Mouse (Mus musculus) spleen, adult 2 months (tissue): ENCODE measurements at regions not wholly inside any gene's neighbourhood (a gene's known extent, or its start where the extent isn't known, plus 50 kb on each side); places are given as distances from the start of the nearest gene placed in this dataset.
"Not testable (repeated sequence)": the region's sequence is repeated elsewhere in the genome, so short reads cannot be mapped to it uniquely, and the experiment has no call there.

ENCODE experiments used
- DNase-seq, 2 experiments: peaks; one replicate each; pipeline versions ENCODE4 v3.0.0 to v3.0.0-alpha.2; 2012 to 2021; ENCODE audit warnings: low spot score in 2 of 2, low read depth in 1 of 2
- H3K27ac ChIP-seq: fragments of 200-500 bp; 2 replicates; pipeline ENCODE4 v1.5.1; 2012; ENCODE audit warnings: low read length, inconsistent platforms; ENCODE audit not compliant: insufficient read depth
- H3K27me3 ChIP-seq: fragments of 200-500 bp; 2 replicates; pipeline ENCODE4 v1.6.1; 2012; ENCODE audit warnings: mild to moderate bottlenecking, moderate library complexity, low read length, inconsistent platforms; ENCODE audit not compliant: control insufficient read depth, insufficient read depth
- H3K36me3 ChIP-seq: fragments of 200-500 bp; 2 replicates; pipeline ENCODE4 v1.6.1; 2012; ENCODE audit warnings: mild to moderate bottlenecking, low read length, inconsistent platforms; ENCODE audit not compliant: control insufficient read depth, insufficient read depth
- H3K4me1 ChIP-seq: fragments of 200-500 bp; 2 replicates; pipeline ENCODE4 v1.6.1; 2011; ENCODE audit warnings: inconsistent platforms; ENCODE audit not compliant: control insufficient read depth, insufficient read depth, insufficient read length
- H3K4me3 ChIP-seq: fragments of 200-500 bp; 2 replicates; pipeline ENCODE4 v1.5.1; 2011; ENCODE audit warnings: mild to moderate bottlenecking, inconsistent platforms; ENCODE audit not compliant: insufficient read depth, insufficient read length; ENCODE audit errors: extremely low read depth
- CTCF ChIP-seq: fragments of 200-500 bp; IDR thresholded peaks from 2 replicates; pipeline ENCODE4 v1.5.1; 2011; ENCODE audit warnings: mild to moderate bottlenecking, inconsistent platforms; ENCODE audit not compliant: insufficient read depth, insufficient read length, insufficient replicate concordance; ENCODE audit errors: extremely low read depth
- POLR2A ChIP-seq: fragments of 200-500 bp; IDR thresholded peaks from 2 replicates; pipeline ENCODE4 v1.6.1; 2011; ENCODE audit warnings: low read depth, low read length, inconsistent platforms
- WGBS: fragments of 180-500 bp; shearing (Covaris S2); methylation state at CpG from one replicate; pipeline ENCODE4 v1.1.7; 2018; 5-methylcytosine and 5-hydroxymethylcytosine counted together

- 87% methylated on average over 5 of the region's 5 CpGs for WGBS
- no peaks in the 10 kb centered on the region; the same call in 1 of the 2 replicates for H3K27me3 ChIP-seq
- peaks cover 3% of the 10 kb centered on the region; the same call in 1 of the 2 replicates for H3K4me1 ChIP-seq
- DNase-seq: no peak
- no peaks in the 10 kb centered on the region for H3K36me3 ChIP-seq
- TF ChIP-seq POLR2A (no peak), CTCF (no peak)
- no peak overlapping the region for H3K4me3 ChIP-seq
- H3K27ac ChIP-seq: no peak overlapping the region
These were observed 68.0 kb upstream of the Sh3gl3 start for GRCm38 (mm10) chr7:82105631-82106030.

DNA sequence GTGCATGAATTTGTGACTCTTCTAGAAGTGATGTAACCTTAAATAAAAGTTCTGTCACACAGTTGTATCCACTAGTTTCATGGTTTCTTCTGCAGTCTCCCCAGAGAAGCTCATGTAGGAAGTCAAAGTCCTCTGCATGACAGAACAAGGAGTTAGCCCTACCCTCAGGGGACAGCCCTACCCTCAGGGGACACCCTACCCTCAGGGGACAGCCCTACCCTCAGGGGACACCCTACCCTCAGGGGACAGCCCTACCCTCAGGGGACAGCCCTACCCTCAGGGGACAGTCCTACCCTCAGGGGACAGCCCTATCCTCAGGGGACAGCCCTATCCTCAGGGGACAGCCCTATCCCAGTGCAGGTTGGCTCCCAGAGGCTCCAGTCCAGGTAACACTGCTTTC lies 64.5 kb upstream of the Sh3gl3 start:
- H3K27me3 ChIP-seq, H3K27ac ChIP-seq, H3K4me1 ChIP-seq, H3K36me3 ChIP-seq, H3K4me3 ChIP-seq: not testable (repeated sequence)
- DNase-seq: peak; percentile 9 to 27

GRCm38 (mm10) chr7:82109550-82109949 lies 64.1 kb upstream of the Sh3gl3 start:
- WGBS: 26% methylated on average over 5 of the region's 5 CpGs
- Histone ChIP-seq H3K27ac (no peak overlapping the region), H3K27me3 (no peaks in the 10 kb centered on the region; the same call in 1 of the 2 replicates), H3K4me1 (peaks cover 3% of the 10 kb centered on the region; the same call in 1 of the 2 replicates), H3K4me3 (no peak overlapping the region), H3K36me3 (no peaks in the 10 kb centered on the region)
- TF ChIP-seq CTCF (no peak), POLR2A (no peak)
- DNase-seq: no peak

GRCm38 (mm10) chr7:82109977-82110376 lies 63.7 kb upstream of the Sh3gl3 start:
- no peak overlapping the region for H3K27ac ChIP-seq
- TF ChIP-seq POLR2A (no peak), CTCF (no peak)

GRCm38 (mm10) chr7:82112046-82112445 lies 61.6 kb upstream of the Sh3gl3 start:
- DNase-seq: no peak
- TF ChIP-seq POLR2A (no peak), CTCF (no peak)
- H3K4me1 ChIP-seq: peaks cover 3% of the 10 kb centered on the region; the same call in 1 of the 2 replicates
- no peaks in the 10 kb centered on the region for H3K36me3 ChIP-seq
- H3K27me3 ChIP-seq: no peaks in the 10 kb centered on the region
- no peak overlapping the region for H3K4me3 ChIP-seq
- 87% methylated on average over 6 of the region's 6 CpGs for WGBS
- no peak overlapping the region for H3K27ac ChIP-seq

More at GRCm38 (mm10) chr7:82109977-82110376, 63.7 kb upstream of the Sh3gl3 start:
- WGBS: 23% methylated on average over 8 of the region's 8 CpGs
- peak in 1 of 2 experiments; percentile 11 for DNase-seq
- H3K36me3 ChIP-seq: no peaks in the 10 kb centered on the region
- no peak overlapping the region for H3K4me3 ChIP-seq
- H3K27me3 ChIP-seq: no peaks in the 10 kb centered on the region; the same call in 1 of the 2 replicates
- peaks cover 3% of the 10 kb centered on the region; the same call in 1 of the 2 replicates for H3K4me1 ChIP-seq

- 81% methylated on average over 6 of the region's 6 CpGs for WGBS
- no peak overlapping the region for H3K4me3 ChIP-seq
- H3K27me3 ChIP-seq: no peaks in the 10 kb centered on the region
- H3K4me1 ChIP-seq: no peaks in the 10 kb centered on the region
- TF ChIP-seq POLR2A (no peak), CTCF (no peak)
- H3K27ac ChIP-seq: no peak overlapping the region
- no peaks in the 10 kb centered on the region for H3K36me3 ChIP-seq
- DNase-seq: no peak
These were observed 58.0 kb upstream of the Sh3gl3 start for GRCm38 (mm10) chr7:82115646-82116045.

GRCm38 (mm10) chr7:82119266-82119665 lies 54.4 kb upstream of the Sh3gl3 start:
- no peak for TF ChIP-seq POLR2A
- TF ChIP-seq CTCF: peak; percentile 23; the same call in 1 of the 2 replicates
- H3K27me3 ChIP-seq: no peaks in the 10 kb centered on the region

More at GRCm38 (mm10) chr7:82119266-82119665, 54.4 kb upstream of the Sh3gl3 start:
- Histone ChIP-seq H3K36me3 (no peaks in the 10 kb centered on the region), H3K27ac (no peak overlapping the region), H3K4me1 (no peaks in the 10 kb centered on the region), H3K4me3 (no peak overlapping the region)
- peak; percentile 40 to 52 for DNase-seq
- 13% methylated on average over 2 of the region's 2 CpGs for WGBS
